Mouse (Mus musculus) CD4-positive, CD25-positive, alpha-beta regulatory T cell, adult 2 months (primary cell): ENCODE measurements around the gene 9230104L09Rik.
A peak's percentile ranks its signal among the peaks of the same experiment; 100 is the strongest.

Source experiments
- DNase-seq: peaks from one replicate; pipeline ENCODE4 v3.0.0-alpha.2; 2012; ENCODE audit warnings: low read depth, low spot score

The 9230104L09Rik gene

GRCm38 (mm10) chr2:148864966-148865365 is at the start of gene 9230104L09Rik:
TSS of gene 9230104L09Rik (minus strand) at chr2:148865038.
- no peak for DNase-seq

GRCm38 (mm10) chr2:148902286-148902685 is 37.4 kb upstream of the 9230104L09Rik start:
- DNase-seq = peak; percentile 68

- DNase-seq = no peak
Observed at GRCm38 (mm10) chr2:148900305-148900704, 35.5 kb upstream of the 9230104L09Rik start.

GRCm38 (mm10) chr2:148896219-148896618 is 31.4 kb upstream of the 9230104L09Rik start:
- DNase-seq = no peak

- no peak for DNase-seq
Observed at GRCm38 (mm10) chr2:148893107-148893506, 28.3 kb upstream of the 9230104L09Rik start.

DNA sequence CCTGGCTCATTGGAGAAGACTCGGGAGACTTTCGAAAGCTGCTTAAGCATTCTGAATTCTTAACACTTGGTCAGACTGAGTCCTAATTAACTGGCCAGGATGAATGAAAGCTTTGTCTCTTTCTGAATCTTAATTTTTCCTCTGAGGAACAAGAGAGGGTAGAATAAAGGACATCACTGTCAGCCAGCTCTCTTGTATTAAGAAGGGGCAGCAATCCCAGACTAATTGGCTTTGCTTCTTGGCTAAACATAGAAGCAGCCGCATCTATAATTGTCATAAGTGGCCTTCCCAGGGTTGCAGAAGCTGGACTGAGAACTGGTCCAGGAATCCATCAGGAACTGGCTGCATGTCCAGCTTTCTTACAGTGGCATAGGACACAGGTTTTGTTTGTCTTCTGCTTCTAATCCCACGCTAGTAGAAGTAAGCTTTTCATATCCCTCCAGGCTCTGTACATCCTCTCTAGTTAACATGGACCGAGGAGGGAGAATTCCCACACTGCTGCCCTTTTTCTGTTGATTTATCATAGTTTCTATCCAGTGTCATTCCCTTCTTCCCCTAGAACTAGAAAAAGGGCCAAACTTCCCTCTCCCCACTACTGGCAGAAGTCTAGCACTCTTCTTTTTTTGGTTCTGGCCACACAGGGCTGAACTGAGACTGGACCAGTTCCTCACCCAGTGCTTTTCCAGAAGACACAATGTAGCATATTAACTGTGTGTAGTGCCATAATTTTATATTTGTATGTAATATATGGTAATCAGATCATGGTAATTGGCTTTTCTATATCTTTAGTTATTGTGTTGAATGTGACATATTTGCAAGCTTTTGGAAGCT is 25.4 kb upstream of the 9230104L09Rik start:
- no peak for DNase-seq

- no peak for DNase-seq
Observed at GRCm38 (mm10) chr2:148889331-148890010, 24.6 kb upstream of the 9230104L09Rik start.

- DNase-seq = no peak
Observed at GRCm38 (mm10) chr2:148888872-148889271, 24.0 kb upstream of the 9230104L09Rik start.

DNA sequence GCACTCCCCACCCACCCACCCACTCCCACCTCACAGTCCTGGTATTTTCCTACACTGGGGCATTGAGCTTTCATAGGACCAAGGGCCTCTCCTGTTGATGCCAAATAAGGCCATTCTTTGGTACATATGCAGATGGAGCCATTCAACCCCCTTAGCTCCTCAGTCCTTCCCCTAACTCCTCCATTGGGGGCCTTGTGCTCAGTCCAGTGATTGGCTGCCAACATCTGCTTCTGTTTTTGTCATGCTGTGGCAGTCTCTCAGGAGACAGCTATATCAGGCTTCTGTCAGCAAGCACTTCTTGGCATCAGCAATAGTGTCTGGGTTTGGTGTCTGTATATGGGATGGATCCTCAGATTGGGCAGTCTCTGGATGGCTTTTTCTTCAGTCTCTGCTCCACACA is 19.9 kb upstream of the 9230104L09Rik start:
- no peak for DNase-seq

- no peak for DNase-seq
Observed at GRCm38 (mm10) chr2:148879199-148879598, 14.4 kb upstream of the 9230104L09Rik start.

GRCm38 (mm10) chr2:148878641-148879130 is 13.8 kb upstream of the 9230104L09Rik start:
- no peak for DNase-seq

GRCm38 (mm10) chr2:148877016-148877770 is 12.4 kb upstream of the 9230104L09Rik start:
- DNase-seq = no peak

DNA sequence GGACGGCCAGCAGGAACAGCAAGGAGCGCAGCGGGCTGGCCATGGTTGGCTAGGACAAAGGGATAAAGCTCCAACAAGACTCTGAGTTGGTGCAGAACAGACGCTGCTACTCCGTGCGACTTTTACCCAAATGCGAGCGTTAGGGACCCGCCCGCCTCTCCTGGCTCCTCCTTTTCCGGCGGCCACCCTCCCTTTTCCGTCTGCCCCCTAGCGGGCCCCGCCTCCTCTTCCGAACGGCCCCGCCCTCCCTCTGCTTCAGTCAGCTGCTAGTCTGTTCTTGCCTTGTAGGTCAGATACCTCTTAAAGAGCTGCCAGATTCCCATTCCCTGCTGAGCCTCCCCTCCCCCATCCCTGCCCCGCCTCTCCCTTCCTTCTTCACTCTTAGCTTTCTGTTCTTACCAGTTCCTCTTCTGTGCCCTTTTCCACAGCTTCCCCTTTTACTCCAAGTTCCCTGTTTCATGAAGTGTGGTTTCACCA is 10.5 kb upstream of the 9230104L09Rik start, which contains the start of gene Cst3:
Cst3 (minus strand) TSS at position 358 of the 477 bp plus-strand sequence.
- DNase-seq = peak; percentile 92

- peak; percentile 35 for DNase-seq
Observed at GRCm38 (mm10) chr2:148874617-148875334, 9.9 kb upstream of the 9230104L09Rik start.

GRCm38 (mm10) chr2:148874224-148874616 is 9.4 kb upstream of the 9230104L09Rik start:
- no peak for DNase-seq

DNA sequence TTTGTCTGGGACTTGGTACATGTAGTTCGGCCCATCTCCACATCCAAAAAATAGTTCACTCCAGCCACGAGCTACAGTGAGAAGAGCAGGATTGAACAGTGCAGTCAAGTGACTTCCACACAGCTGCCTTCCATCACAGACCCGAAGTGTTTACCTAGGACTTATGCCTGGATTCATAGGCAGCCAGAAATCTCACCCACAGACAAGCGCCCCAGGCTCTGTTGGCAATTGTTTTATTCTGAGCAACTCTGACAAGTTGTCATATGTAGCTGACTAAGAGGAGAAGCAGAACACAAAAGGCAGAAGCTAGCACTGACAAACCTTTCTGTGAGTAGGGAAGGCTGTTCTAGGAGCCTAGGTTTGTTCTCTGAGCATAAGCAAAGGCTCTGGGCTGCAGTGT is 8.0 kb upstream of the 9230104L09Rik start:
- no peak for DNase-seq

DNA sequence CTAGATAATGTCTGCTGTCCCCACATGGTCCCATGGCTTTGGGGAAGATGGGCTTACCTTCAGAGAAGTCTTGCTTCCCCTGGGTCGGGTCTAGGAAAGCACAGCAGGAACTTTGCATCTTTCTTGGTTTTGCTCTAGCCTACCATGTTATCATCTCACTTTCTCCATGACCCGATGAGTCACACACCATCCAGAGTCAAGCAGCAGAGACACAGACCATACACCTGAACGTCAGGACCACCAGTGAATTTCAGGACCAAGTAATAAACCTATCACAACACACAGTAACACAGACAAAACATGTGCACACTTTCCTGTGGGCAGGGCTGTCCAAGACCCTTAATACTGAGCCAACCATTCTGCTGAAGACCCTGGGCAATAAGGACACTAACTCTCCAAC is 5.7 kb upstream of the 9230104L09Rik start:
- DNase-seq = no peak

GRCm38 (mm10) chr2:148868959-148869358 is 4.1 kb upstream of the 9230104L09Rik start:
- DNase-seq = no peak

- no peak for DNase-seq
Observed at GRCm38 (mm10) chr2:148861693-148862092, 3.1 kb downstream of the 9230104L09Rik start.

DNA sequence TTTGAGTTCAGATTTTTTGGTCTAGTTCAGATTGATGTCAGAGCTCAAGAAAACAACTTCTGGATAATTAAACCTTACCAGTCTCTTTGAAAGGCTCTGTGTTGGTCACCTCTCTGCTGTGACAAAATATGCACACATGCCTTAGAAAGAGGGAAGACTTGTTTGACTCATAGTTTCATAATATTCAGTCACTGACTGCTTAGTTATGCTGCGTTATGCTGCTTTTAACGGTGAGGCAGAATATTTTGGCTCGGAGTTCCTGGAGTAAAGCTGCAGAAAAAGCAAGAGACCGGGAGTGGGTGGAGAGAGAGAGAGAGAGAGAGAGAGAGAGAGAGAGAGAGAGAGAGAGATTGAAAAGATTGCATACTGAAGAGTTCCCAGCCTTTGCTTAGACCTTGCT is 3.8 kb downstream of the 9230104L09Rik start:
- DNase-seq = no peak

DNA sequence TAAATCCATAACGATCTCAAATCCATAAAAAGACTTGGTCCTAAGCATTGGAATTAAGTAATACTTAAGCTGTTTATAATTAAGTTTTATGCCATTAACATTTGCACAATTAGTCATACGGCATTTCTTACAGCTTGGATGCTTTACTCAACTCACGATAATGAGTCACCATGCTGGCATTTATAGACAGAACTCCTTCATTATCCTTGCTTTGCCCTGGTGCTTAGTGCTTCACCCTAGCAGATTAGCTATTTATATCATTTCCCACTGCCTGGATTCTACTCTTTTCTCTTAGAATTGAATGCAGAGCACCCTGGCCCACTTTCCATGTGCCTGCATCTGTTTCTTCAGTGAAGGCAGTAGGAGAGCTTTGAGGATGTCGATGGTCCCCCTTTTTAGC is 7.3 kb downstream of the 9230104L09Rik start:
- no peak for DNase-seq
